Mouse (Mus musculus) CH12.LX (cell line): ENCODE data around the gene 2310022B05Rik.

Source experiments
- CHD1 ChIP-seq: IDR thresholded peaks from 2 replicates; pipeline ENCODE4 v1.6.1; 2012; ENCODE audit warnings: low read depth, low read length, improper control_type of control experiment, inconsistent platforms
- CTCF ChIP-seq, 2 experiments: IDR thresholded peaks in 1 of 2; conservative IDR thresholded peaks in 1 of 2; 2 replicates each; pipeline ENCODE4 v1.5.1; 2011 to 2012; ENCODE audit warnings: low read depth in 2 of 2, low read length in 2 of 2, improper control_type of control experiment in 1 of 2, inconsistent platforms in 1 of 2, mild to moderate bottlenecking in 1 of 2, moderate library complexity in 1 of 2
- E2F4 ChIP-seq: IDR thresholded peaks from 2 replicates; pipeline ENCODE4 v1.6.1; 2011; ENCODE audit warnings: low read depth, low read length, improper control_type of control experiment; ENCODE audit not compliant: insufficient replicate concordance
- EP300 ChIP-seq: IDR thresholded peaks from 2 replicates; pipeline ENCODE4 v1.6.1; 2011; ENCODE audit warnings: low read length, improper control_type of control experiment
- ETS1 ChIP-seq: conservative IDR thresholded peaks from 2 replicates; pipeline ENCODE4 v1.6.1; 2012; ENCODE audit warnings: low read depth, mild to moderate bottlenecking, inconsistent platforms, low read length, improper control_type of control experiment, moderate library complexity
- HCFC1 ChIP-seq: IDR thresholded peaks from 2 replicates; pipeline ENCODE4 v1.6.1; 2012; ENCODE audit warnings: low read depth, mild to moderate bottlenecking, inconsistent platforms, low read length, improper control_type of control experiment
- JUND ChIP-seq: conservative IDR thresholded peaks from 2 replicates; pipeline ENCODE4 v1.6.1; 2011; ENCODE audit warnings: low read depth, low read length, improper control_type of control experiment
- POLR2A ChIP-seq: IDR thresholded peaks from 2 replicates; pipeline ENCODE4 v1.6.1; 2011; ENCODE audit warnings: low read depth, mild to moderate bottlenecking, improper control_type of control experiment, low read length
- RCOR1 ChIP-seq: conservative IDR thresholded peaks from 2 replicates; pipeline ENCODE4 v1.6.1; 2012; ENCODE audit warnings: low read depth, mild to moderate bottlenecking, inconsistent platforms, low read length, improper control_type of control experiment
- UBTF ChIP-seq: IDR thresholded peaks from 2 replicates; pipeline ENCODE4 v1.6.1; 2012; ENCODE audit warnings: low read depth, mild to moderate bottlenecking, inconsistent platforms, low read length, improper control_type of control experiment, moderate library complexity
- ZMIZ1 ChIP-seq: IDR thresholded peaks from 2 replicates; pipeline ENCODE4 v1.6.1; 2012; ENCODE audit warnings: low read depth, mild to moderate bottlenecking, inconsistent platforms, low read length, improper control_type of control experiment

DNA sequence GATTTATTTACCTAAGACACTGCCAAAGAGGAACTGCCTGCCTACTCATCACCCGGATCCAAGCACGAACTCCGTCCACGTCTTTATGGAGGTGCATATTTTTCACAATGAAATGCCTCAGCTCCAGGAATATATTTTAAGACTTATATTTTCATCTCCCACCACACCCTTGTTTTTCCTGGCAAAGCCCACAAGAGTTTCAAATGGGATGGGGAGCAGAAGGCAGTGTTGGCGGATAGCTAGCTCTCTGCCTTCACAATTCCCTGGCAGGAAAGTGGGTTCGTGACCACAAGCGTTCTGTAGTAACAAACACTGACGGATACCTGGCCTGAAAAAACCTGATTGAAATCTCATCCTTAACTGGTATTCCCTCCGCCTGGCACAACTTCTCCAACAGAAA is 1.4 kb downstream of the 2310022B05Rik start:
- TF ChIP-seq HCFC1 (no peak), EP300 (no peak), JUND (no peak), POLR2A (no peak), CTCF (conservative IDR thresholded peaks at IDR 0.05 in 1 of 2, IDR thresholded peaks at IDR 0.05 in 1 of 2; ENCODE audit: low read depth in 2 of 2, low read length in 2 of 2) (no peak), ETS1 (no peak), RCOR1 (no peak), E2F4 (no peak), UBTF (no peak), ZMIZ1 (no peak), CHD1 (no peak)
